9 mouse cellular contexts compared by ENCODE assay signal in the genomic region with DNA sequence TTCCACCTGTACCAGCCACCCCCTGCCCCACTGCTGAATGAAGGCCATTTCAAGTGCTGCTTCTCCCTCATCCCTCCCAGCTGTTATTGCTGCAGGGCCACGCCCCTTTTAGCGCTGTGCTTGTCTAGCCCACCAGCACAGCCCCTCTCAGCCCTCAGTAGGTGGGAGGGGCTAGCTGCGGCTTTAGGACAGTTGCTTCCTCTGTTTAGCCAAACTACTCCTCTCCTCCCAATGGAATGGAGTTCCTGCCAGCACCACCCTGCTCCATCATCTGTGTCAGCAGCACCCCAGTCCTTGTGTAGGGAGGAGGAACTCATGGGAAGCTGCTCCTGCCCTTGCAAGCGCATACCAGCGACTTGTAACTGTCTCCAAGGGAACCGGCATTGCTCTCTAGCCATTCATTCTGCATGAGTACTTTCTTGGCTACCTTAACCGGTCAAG. TPM values are rescaled to one million over a fixed set of nuclear protein-coding genes. Genes with fewer than 3 reads are reported as not detected.
DNase-seq lines count a peak whose midpoint lies in the region; ATAC-seq lines count a peak whose summit lies in the region.
"Had no signal": no experiment of that assay in that cellular context is flagged by ENCODE, and none has a peak within 500 bp of the region (broad histone marks: within the 10 kb centered on the region; RNA-seq: fewer than 3 reads in every experiment).

No protein-coding gene starts in this region.

- no peak overlapping the region for H3K4me3 ChIP-seq in embryonic facial prominence, embryonic 13.5 days
- no peak overlapping the region; the same call in 1 of the 2 replicates for H3K4me3 ChIP-seq in kidney, embryonic 14.5 days (ENCODE audit: low read length)
- no peak overlapping the region for H3K4me3 ChIP-seq in neural tube, embryonic 14.5 days (ENCODE audit: low read depth, low read length)

- H3K36me3 ChIP-seq in embryonic facial prominence, embryonic 13.5 days, result peaks cover 35% of the 10 kb centered on the region
- H3K36me3 ChIP-seq in kidney, embryonic 14.5 days (ENCODE audit: control insufficient read depth, insufficient read depth, low read length), result peaks cover 4% of the 10 kb centered on the region; the same call in 1 of the 2 replicates
- H3K36me3 ChIP-seq in neural tube, embryonic 14.5 days (ENCODE audit: control insufficient read depth, insufficient read depth, low read length), result peaks cover 31% of the 10 kb centered on the region
- H3K36me3 ChIP-seq: G1E had no signal

- no peaks in the 10 kb centered on the region for H3K9me3 ChIP-seq in embryonic facial prominence, embryonic 13.5 days
- H3K9me3 ChIP-seq in kidney, embryonic 14.5 days (ENCODE audit: control insufficient read depth, low read length), result no peaks in the 10 kb centered on the region
- H3K9me3 ChIP-seq in neural tube, embryonic 14.5 days (ENCODE audit: control insufficient read depth, low read length), result no peaks in the 10 kb centered on the region
- H3K9me3 ChIP-seq: G1E had no signal

- no peak overlapping the region for H3K9ac ChIP-seq in embryonic facial prominence, embryonic 13.5 days
- H3K9ac ChIP-seq in kidney, embryonic 14.5 days (ENCODE audit: low read depth, low read length), result no peak overlapping the region
- H3K9ac ChIP-seq in neural tube, embryonic 14.5 days (replicated peaks; ENCODE audit: low read depth, low read length), result no peak overlapping the region

- WGBS in embryonic facial prominence, embryonic 13.5 days, result 14% methylated on average over 7 of the region's 7 CpGs
- WGBS in kidney, embryonic 14.5 days, result 5% methylated on average over 7 of the region's 7 CpGs
- WGBS in neural tube, embryonic 14.5 days, result 2% methylated on average over 7 of the region's 7 CpGs

- no peak overlapping the region for H3K27ac ChIP-seq in embryonic facial prominence, embryonic 13.5 days
- H3K27ac ChIP-seq in kidney, embryonic 14.5 days (ENCODE audit: low read depth, low read length), result no peak overlapping the region
- peak overlapping the region; percentile 60 for H3K27ac ChIP-seq in neural tube, embryonic 14.5 days (ENCODE audit: low read depth, low read length)

- H3K27me3 ChIP-seq in embryonic facial prominence, embryonic 13.5 days, result no peaks in the 10 kb centered on the region
- H3K27me3 ChIP-seq in kidney, embryonic 14.5 days (ENCODE audit: control insufficient read depth, insufficient read depth, low read length), result no peaks in the 10 kb centered on the region
- H3K27me3 ChIP-seq in neural tube, embryonic 14.5 days (ENCODE audit: control insufficient read depth, insufficient read depth, low read length), result no peaks in the 10 kb centered on the region

- DNase-seq in kidney, adult 11 months, result peak; percentile 22
- no peak for DNase-seq in kidney, adult 18-20 months
- no peak for DNase-seq in frontal cortex, postnatal 25 days (ENCODE audit: low spot score in 2 of 2)
- DNase-seq in urinary bladder, postnatal 25 days (ENCODE audit: low spot score), result no peak
- DNase-seq in gastrocnemius, adult 18-20 months (ENCODE audit: low spot score), result no peak

- peak overlapping the region; percentile 40 for H3K4me2 ChIP-seq in embryonic facial prominence, embryonic 13.5 days
- peak overlapping the region; percentile 27 for H3K4me2 ChIP-seq in kidney, embryonic 14.5 days (replicated peaks; ENCODE audit: low read depth, low read length)
- H3K4me2 ChIP-seq in neural tube, embryonic 14.5 days (ENCODE audit: low read depth, low read length), result 0 out of 2 replicates have a peak overlapping the region, but pooled peaks have one; percentile 7

- H3K4me1 ChIP-seq in embryonic facial prominence, embryonic 13.5 days, result peaks cover 14% of the 10 kb centered on the region
- peaks cover 11% of the 10 kb centered on the region for H3K4me1 ChIP-seq in kidney, embryonic 14.5 days (ENCODE audit: control insufficient read depth, insufficient read depth, low read length)
- H3K4me1 ChIP-seq in neural tube, embryonic 14.5 days (ENCODE audit: control insufficient read depth, insufficient read depth, low read length), result peaks cover 14% of the 10 kb centered on the region

- 0 out of 2 replicates have a peak, but pooled peaks have one; percentile 32 for ATAC-seq in embryonic facial prominence, embryonic 13.5 days (ENCODE audit: insufficient number of reproducible peaks, insufficient read depth, low FRiP score, low TSS enrichment, low read depth)
- ATAC-seq in kidney, embryonic 14.5 days (ENCODE audit: low FRiP score, low TSS enrichment), result peak; percentile 84
- peak; percentile 83 for ATAC-seq in neural tube, embryonic 14.5 days (ENCODE audit: low read depth)

RNA-seq across cellular contexts. Expression of gene Wbp2nl, which starts 5.5 kb away (rescaled TPM):
- not detected in 2 replicates for polyA plus RNA-seq in embryonic facial prominence, embryonic 13.5 days (2015; fragmentation: Nextera tagmentation; extraction: Ambion mirVana)
- 0.23 and 0.65 TPM in 2 replicates for polyA plus RNA-seq in kidney, embryonic 14.5 days (2014; fragmentation: Nextera tagmentation; extraction: Ambion mirVana)
- 0.28 TPM in 1 of 2 replicates, not detected in the other for polyA plus RNA-seq in neural tube, embryonic 14.5 days (2014; fragmentation: Nextera tagmentation; extraction: Ambion mirVana)
- total RNA-seq in gastrocnemius, adult 18-20 months (2021), result not detected
- polyA plus RNA-seq: G1E had no signal

RNA-seq across cellular contexts. Expression of gene Sept3, which starts 18.6 kb away (rescaled TPM):
- polyA plus RNA-seq in embryonic facial prominence, embryonic 13.5 days (2015; fragmentation: Nextera tagmentation; extraction: Ambion mirVana), result 30.8 and 32.4 TPM in 2 replicates
- 8.6 and 15.8 TPM in 2 replicates for polyA plus RNA-seq in kidney, embryonic 14.5 days (2014; fragmentation: Nextera tagmentation; extraction: Ambion mirVana)
- polyA plus RNA-seq in neural tube, embryonic 14.5 days (2014; fragmentation: Nextera tagmentation; extraction: Ambion mirVana), result 395 and 439 TPM in 2 replicates
- total RNA-seq in gastrocnemius, adult 18-20 months (2021), result under 1 TPM; 0.32 to 0.55 TPM
- polyA plus RNA-seq: G1E had no signal

RNA-seq across cellular contexts. Expression of gene 1500009C09Rik, which starts 41.1 kb away (rescaled TPM):
- polyA plus RNA-seq in embryonic facial prominence, embryonic 13.5 days (2015; fragmentation: Nextera tagmentation; extraction: Ambion mirVana), result 0.17 TPM in 1 of 2 replicates, not detected in the other
- polyA plus RNA-seq in kidney, embryonic 14.5 days (2014; fragmentation: Nextera tagmentation; extraction: Ambion mirVana), result not detected in 2 replicates
- polyA plus RNA-seq in neural tube, embryonic 14.5 days (2014; fragmentation: Nextera tagmentation; extraction: Ambion mirVana), result 6.5 and 13.3 TPM in 2 replicates
- not detected for total RNA-seq in gastrocnemius, adult 18-20 months (2021)
- total RNA-seq: G1E had no signal
- polyA plus RNA-seq: G1E had no signal

RNA-seq across cellular contexts. Expression of gene Naga, which starts 45.4 kb away (rescaled TPM):
- polyA plus RNA-seq in embryonic facial prominence, embryonic 13.5 days (2015; fragmentation: Nextera tagmentation; extraction: Ambion mirVana), result 46.0 and 49.9 TPM in 2 replicates
- polyA plus RNA-seq in kidney, embryonic 14.5 days (2014; fragmentation: Nextera tagmentation; extraction: Ambion mirVana), result 43.6 and 57.3 TPM in 2 replicates
- 27.1 and 34.9 TPM in 2 replicates for polyA plus RNA-seq in neural tube, embryonic 14.5 days (2014; fragmentation: Nextera tagmentation; extraction: Ambion mirVana)
- total RNA-seq in gastrocnemius, adult 18-20 months (2021), result 10 to 100 TPM in 1 of 2 experiments, 1 to 10 TPM in 1; 8.7 to 10.0 TPM

RNA-seq across cellular contexts. Expression of gene Pheta2, which starts 45.5 kb away (rescaled TPM):
- 18.9 and 19.5 TPM in 2 replicates for polyA plus RNA-seq in embryonic facial prominence, embryonic 13.5 days (2015; fragmentation: Nextera tagmentation; extraction: Ambion mirVana)
- polyA plus RNA-seq in kidney, embryonic 14.5 days (2014; fragmentation: Nextera tagmentation; extraction: Ambion mirVana), result 4.7 and 8.9 TPM in 2 replicates
- polyA plus RNA-seq in neural tube, embryonic 14.5 days (2014; fragmentation: Nextera tagmentation; extraction: Ambion mirVana), result 0.87 and 2.4 TPM in 2 replicates
- total RNA-seq in gastrocnemius, adult 18-20 months (2021), result under 1 TPM; 0.23 to 0.26 TPM

Comparison
In these comparisons a context has a peak if more than half of its experiments do, and no peak if none do; other contexts are left out.
1. ATAC-seq: peak in every context shown above with its lines; median percentile 84 in kidney, embryonic 14.5 days; 83 in neural tube, embryonic 14.5 days; 32 in embryonic facial prominence, embryonic 13.5 days.
2. RNA of gene Sept3, which starts 18.6 kb away (polyA plus RNA-seq): 395 to 439 TPM in neural tube, embryonic 14.5 days; 30.8 to 32.4 TPM in embryonic facial prominence, embryonic 13.5 days and 8.6 to 15.8 TPM in kidney, embryonic 14.5 days; every median in the first group is over 10 times any median in the second.
3. Peak in every context shown above with its lines, with median percentiles within 50 percentile points of each other: H3K4me2 ChIP-seq.